Mouse (Mus musculus): ENCODE results near the gene Xpnpep1.
A peak's percentile ranks its signal among the peaks of the same experiment; 100 is the strongest.

Xpnpep1 gene

DNA sequence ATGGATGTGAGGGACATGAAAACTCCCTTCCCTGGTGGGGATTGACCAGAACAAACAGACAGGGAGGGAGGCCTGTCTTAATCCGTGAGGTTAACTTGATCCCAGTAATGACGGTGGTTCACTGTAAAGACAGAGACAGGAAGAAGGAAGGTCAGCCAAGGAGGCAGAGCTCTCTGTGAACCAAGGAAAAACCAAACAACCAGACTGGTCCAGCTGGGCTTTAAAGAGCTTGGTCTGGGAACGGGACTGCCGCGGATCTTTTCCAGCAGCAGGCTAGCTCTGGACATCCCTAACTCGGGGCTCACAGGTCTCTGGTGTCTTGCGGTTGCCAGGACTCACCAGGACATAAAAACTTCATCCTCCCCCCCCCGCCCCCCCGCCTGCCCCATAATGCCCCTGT lies 26.5 kb upstream of the Xpnpep1 start:
- DNase-seq (ENCODE audit: inconsistent age in 2 of 2, low spot score in 1 of 2): no peak

DNA sequence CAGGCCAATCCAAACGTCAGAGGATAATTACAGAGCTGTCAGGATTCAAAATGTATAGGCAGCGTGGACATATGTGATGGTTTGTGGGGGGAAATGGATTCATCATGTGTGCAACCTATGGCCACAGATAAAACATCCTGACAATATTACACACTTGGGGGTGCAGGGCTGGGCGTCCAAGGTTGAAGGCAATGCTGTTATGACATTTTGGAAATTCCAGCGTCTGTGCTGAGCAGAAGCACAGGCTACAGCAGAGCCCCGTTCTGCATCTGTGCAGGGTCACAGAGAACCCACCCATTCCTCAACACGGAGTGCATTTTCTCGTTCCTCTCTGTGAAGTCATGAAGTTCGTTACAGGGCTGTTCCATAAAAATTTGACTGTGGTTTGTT lies 25.0 kb upstream of the Xpnpep1 start:
- DNase-seq (ENCODE audit: inconsistent age in 2 of 2, low spot score in 1 of 2): no peak

DNA sequence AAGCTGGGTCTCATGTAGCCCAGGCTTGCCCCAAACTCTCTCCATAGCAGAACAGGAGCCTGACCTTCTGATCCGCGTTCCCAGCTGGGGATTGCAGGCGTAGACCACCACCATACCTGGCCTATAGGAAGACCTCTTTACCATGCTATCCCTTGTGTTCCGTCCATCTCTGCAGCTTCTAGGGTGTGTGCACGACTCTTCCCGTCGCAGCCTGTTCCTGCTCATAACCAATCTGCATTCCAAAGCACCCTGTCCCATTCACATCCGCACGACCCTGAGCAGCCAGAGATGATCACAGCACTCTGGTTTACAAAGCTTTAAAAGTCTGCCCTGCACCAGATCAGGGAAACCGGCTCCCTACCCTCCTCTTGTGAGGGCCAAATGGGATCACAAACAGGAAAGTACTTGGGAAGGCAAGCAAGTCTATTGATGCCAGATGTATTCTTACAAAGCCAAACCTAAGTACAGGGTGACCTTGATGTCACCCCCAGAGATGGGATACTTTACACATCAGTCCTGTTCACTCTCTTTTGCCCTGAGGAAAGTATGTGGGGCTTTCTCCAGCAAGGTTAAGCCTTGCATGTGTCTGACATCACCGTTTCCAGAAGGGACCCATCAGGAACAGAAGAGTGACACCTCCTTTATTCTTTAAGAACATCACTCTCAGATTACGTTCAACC lies 24.4 kb upstream of the Xpnpep1 start:
- DNase-seq (ENCODE audit: inconsistent age in 2 of 2, low spot score in 1 of 2): no peak

DNA sequence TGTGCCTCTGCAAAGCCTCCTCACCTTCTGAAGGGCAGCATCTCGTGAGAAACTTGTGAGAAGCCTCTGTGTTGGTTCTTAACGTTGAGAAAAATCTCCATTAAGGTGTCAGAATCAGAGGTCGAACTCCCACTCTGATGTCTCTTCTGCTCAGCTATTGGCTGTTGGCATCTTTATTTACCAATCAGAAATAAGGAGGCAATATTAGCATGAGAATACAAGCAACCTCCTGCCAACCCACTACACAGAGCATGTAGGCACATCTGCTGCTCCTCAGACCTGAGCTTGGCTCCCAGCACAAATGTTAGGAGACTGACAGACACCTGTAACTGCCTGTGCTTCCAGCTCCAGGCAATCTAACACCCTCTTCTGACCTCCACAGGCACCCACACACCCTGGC lies 22.0 kb upstream of the Xpnpep1 start:
- no peak for DNase-seq (ENCODE audit: inconsistent age in 2 of 2, low spot score in 1 of 2)

DNA sequence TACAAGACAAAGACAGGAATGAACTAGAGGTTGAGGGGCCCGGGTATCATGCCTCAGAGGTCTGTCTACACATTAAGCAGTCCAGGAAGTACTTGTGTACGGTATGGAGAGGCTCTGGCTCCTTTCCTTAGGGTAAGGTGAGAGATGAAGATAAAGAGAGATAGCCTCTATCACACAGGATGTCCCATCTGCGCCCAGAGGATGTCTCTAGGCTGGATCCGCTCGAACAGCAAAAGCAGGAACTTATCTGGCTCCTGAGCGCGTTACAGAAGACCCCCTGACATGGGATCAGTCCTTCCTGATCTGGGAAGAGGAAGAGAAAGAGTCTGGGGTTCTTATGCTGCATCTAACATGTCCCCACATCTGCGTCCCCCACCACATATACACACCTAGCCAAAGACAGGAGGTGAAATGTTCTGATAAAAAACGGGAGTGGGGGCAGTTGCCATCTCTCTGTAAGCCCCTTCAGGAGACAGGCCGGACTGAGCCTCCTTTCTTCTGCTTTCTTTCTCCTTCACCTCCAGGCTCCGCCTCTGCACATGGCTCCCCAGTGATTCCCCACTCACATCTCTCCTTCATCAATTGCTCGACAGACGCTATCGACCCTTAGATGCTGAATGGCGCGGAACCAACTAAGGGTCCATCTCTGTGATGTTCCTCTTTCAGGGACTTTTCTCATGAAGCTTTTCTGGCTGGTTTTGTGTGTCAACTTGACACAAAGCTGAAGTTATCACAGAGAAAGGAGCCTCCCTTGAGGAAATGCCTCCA lies 19.5 kb upstream of the Xpnpep1 start:
- no peak for DNase-seq (ENCODE audit: inconsistent age in 2 of 2, low spot score in 1 of 2)

DNA sequence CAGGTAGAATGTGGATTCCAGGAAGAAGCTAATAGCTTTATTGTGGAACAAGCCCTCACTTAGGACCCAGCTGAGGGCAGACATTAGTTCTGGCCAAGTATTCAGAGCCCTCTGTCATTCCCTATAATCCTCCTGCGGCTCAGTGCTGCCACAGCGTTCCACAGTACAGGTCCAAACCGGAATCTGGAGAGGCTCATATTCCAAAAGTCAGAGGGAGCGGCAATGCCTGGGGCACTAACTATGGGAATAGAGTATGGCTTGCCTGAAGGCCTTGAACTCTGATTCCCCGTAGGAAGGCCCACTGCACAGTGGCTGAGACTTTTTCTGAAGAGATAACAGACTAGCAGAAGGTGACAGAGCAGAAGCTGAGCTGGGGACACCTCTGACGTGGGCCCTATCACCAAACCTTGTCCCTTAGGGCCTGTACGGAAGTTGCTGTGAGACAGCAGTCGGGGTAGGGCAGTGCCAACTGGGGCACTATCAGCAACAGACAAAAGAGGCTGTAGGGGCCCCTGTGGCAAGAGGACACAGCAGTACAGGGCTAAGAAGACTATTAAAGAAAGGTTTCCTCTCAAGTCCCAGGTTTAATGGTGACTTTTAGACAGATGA lies 18.8 kb upstream of the Xpnpep1 start:
- DNase-seq (ENCODE audit: inconsistent age in 2 of 2, low spot score in 1 of 2): no peak

DNA sequence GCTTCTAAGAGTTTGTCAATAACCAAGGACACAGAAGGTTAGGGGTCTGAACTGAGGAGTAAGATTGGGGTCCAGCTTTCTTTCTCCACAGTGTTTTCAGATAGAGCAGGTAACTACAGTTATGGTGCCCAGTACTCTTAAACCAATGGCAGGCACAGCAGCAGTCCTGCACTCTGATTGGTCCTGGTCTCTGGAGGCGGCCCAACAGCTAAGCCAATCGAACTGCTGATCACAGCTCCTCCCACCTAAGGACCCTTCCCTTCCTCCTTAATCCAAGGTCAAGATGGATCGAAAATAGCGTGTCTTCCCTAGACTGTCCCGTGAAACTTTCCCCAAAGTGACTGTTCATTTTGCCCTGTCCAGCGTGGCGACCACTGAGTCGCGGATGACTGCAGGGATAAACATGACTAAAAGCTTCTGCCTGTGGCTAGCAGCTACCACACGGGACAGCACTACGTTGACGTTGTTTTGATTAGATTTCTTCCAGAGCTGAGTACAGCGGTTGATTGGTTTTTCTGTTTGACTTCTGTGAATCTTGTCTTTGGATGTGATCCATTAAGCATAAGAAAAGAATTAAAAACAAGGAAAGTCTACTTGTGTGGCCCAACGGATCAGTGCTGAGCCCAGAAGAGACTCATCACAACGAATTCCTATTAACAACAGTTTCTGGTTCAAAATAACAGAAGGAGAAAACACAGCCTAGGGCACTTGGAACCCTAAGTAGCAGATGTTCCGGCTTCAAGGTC lies 18.1 kb upstream of the Xpnpep1 start:
- no peak for DNase-seq (ENCODE audit: inconsistent age in 2 of 2, low spot score in 1 of 2)

DNA sequence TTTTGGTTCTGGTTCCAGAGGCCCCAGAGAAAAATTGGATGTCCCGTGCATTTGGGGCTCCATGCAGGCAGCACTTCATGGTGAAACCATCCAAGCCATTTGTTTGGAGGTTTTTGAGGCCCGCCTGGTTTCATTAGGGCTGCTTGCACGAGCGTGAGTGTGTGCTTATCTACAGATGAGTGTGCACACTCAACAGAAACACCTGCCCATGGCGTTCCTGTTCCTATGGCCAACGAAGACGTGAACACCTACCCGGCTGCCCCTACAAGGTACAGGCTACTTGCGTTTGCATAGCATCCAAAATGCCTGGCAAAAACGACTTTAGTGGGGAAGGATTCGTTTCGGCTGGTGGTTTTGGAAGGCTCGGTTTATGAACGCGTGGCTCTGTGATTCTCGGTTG lies 13.3 kb upstream of the Xpnpep1 start:
- DNase-seq (ENCODE audit: inconsistent age in 2 of 2, low spot score in 1 of 2): no peak

DNA sequence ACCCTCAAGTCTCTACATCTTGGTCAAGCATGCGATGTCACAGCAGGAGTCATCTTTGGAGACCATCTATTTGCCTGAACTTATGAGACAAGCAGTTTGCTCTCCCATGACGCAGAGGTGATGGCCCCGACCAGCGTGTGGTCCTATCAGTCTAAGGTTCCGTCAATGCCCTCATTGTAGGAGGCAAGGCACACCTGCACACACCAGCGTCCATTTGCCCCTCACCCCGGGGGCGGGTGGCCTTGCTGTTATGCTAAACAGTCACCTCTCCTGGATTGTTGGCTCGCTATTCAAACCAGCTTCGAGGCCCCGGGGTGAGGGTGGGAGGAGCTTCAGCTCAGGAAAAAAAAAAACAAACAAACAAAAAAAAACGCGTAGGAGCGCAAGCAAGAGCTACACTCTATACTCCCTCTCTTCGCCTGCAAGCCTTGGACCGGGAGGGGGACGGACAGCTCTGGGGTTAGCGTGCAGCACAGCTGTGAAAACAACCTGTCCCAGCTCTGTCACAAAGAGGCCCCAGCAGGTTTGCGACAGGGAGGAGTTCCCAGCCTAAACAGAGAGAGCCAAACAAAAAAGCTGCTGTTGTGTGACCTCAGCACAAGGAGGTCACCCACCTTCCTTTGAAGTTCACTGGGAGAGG lies 12.1 kb upstream of the Xpnpep1 start:
- DNase-seq (ENCODE audit: inconsistent age in 2 of 2, low spot score in 1 of 2): peak in 1 of 2 experiments; percentile 65

DNA sequence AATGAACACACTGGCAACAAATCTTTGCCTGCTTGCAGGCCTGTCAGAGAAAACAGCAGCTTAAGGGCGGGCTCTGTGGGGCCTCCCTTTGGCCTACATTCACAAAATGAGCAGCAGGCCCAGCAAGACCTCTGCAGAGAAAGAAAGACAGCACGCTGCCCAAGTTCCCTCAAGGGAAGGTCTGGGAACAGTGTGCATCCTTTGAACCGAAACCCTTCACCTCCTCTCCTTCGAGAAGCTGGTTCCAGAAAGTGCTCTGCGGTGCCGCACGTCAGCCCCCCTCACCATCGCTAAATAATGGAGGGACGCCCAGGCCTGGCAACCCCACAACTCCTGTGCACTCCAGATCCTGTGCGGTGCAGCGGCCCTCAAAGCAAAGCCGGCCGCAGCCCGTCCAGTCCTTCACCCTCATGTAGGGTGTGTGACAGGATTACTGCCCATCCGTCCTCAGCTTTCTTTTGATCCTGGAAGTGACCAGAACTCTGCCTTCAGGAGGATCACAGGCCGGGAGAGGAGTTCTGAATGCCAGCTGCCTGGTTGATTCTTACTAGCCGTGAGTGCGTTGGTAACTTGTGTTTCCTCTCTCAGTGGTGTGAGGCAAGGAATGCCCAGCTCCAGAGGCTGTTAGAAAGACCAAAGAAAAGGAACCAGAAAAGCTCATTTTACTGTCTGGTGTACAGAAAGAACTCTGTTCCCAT lies 11.4 kb upstream of the Xpnpep1 start:
- DNase-seq (ENCODE audit: inconsistent age in 2 of 2, low spot score in 1 of 2): peak in 1 of 2 experiments; percentile 63

DNA sequence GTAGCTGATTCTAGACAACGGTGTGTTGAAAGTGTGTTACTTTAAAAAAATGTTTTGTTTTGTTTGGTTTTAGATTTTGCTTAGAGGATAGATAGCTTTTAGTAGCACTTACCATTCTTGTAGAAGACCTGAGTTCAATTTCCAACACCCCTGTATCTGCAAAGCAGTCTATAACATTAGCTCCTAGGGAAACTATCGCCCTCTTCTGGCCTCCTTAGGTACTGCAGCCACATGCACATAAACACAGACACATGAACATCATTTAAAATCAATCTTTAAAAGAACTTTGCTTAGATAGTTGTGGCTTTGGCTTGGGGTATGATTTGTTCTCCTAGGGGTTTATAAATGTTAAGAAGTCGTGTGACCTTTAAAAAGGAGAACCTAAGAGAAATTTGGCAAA lies 10.1 kb upstream of the Xpnpep1 start:
- no peak for DNase-seq (ENCODE audit: inconsistent age in 2 of 2, low spot score in 1 of 2)

DNA sequence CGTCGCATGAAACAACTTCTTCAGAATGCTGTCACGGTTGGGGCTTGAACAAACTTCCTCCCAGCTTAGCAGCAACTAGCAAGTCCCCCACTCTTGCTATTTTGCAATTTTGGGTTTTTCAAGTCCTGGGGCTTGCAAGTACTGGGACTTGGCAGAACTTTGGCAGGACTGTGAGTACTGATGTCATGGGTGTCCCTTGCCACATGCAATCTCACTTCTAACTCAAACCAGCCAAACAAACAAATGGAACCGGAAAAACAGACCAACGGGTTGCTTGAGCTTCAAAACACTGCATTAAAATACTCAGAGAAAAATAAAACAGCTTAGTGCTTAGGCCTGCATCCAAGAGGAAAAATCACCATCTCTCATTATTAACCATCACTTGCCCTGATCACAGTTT lies 7.2 kb upstream of the Xpnpep1 start:
- no peak for DNase-seq (ENCODE audit: inconsistent age in 2 of 2, low spot score in 1 of 2)

DNA sequence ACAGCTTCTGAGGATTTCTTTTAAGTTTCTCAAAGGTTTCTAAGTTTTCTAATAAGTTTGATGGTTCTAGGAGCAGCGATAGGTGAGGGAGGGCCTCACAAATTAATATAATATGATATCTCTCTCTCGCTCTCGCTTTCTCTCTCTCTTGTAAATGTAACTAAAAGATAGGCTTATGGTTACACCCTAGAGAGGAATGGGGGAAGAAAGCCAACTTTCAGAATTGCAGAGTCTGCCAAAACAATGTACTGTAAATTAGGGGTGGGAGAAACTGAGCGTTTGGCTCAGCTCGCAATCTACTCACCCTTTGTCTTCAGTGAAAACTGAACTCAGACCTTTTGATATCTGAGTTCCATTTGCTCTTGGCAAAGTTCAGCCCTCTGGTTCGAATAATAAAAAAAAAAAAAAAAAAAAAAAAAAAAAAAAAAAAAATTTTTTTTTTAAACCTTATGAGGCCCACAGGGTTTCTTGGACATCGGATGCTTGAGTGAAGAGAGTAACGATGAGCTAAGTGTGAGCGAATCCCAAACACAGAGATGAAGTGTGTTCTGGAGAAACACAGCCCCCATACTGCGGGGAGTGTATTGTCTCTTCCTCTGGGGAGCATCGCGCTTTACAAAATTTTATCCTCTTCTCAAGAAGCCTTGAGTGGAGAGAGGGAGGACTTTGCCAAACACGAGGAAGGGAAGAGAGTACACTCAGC lies 3.6 kb upstream of the Xpnpep1 start:
- DNase-seq (ENCODE audit: inconsistent age in 2 of 2, low spot score in 1 of 2): no peak

DNA sequence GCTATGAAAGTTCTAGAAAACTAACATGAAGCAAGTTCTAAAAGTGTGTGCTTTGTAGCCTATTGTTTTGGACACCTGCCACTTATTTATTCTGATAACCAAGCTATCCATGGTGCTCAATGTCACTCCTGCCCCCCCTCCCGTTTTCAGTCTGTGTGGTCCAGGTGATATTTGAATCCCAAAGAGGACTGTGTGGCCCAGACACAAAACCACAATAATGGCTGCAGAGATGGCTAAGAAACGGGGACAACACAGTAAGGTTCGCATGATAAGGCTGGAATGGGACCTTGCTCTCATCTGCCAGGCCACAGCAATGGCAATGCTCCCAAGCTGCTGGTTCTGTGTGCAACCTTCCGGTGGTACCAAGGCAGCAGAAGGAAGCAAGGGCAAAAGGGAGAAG lies 1.6 kb upstream of the Xpnpep1 start:
- DNase-seq (ENCODE audit: inconsistent age in 2 of 2, low spot score in 1 of 2): no peak

DNA sequence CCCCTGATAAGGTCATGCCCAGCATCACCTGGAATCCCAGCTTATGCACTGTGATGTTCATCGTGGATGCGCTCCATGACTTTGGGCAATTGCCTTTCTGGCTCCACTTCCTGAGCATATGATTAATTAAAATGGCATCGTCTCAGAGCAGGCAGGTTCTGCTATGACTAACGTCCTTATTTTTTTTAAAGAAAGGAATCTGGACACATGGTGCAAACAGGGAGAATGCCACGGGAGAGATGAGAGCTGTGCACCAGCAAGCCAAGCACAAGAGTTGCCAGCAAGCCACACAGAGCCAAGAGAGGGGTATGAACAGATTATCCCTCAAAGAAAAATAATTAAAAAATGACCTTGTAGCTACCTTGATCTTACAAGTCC lies 1.1 kb upstream of the Xpnpep1 start:
- peak in 1 of 2 experiments; percentile 40 for DNase-seq (ENCODE audit: inconsistent age in 2 of 2, low spot score in 1 of 2)

DNA sequence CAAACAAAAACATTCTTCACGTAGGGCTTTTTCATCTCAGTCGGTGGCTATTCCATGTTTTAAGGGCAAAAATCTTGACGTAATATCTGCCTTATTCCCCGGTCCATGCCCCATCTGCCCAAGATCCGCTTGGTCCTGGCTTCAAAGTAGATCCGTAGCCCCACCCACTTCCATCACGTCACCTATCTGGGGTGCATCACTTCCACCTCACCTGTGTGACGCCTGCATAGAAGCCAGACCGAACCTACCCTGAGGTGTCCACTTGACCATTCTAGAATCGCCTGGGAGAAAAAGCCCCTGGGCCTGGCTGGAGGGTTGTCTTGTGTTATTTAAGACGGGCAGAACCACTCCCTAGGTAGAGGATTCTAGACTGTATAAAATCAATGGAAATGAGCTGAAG lies 924 bp downstream of the Xpnpep1 start:
- DNase-seq (ENCODE audit: inconsistent age in 2 of 2, low spot score in 1 of 2): peak; percentile 62 to 73

DNA sequence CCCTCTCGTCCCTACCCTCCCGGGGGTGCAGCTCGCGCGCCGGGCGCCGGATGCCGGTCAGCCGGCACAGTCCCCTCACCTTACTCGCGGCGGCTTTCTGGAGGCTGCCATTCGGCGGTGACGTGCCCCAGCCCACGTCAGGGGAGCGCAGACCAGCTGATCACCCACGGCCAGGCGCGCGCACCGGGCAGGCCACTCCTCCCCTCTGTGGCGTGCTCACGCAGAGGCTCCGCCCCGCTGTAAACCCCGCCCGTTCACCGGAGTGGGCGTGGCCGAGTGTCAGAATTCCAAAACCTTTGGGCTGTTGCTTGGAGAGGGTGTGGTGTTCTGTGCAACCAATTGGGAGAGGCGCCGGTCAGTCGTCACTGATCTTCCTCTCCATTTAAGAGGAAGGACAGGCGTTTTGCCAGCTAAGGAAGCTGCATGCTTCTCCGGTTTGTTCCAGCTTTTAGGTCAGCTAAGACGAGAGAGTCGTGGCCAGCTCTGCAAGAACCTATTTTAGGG lies 1.5 kb downstream of the Xpnpep1 start:
- DNase-seq (ENCODE audit: inconsistent age in 2 of 2, low spot score in 1 of 2): peak; percentile 100

DNA sequence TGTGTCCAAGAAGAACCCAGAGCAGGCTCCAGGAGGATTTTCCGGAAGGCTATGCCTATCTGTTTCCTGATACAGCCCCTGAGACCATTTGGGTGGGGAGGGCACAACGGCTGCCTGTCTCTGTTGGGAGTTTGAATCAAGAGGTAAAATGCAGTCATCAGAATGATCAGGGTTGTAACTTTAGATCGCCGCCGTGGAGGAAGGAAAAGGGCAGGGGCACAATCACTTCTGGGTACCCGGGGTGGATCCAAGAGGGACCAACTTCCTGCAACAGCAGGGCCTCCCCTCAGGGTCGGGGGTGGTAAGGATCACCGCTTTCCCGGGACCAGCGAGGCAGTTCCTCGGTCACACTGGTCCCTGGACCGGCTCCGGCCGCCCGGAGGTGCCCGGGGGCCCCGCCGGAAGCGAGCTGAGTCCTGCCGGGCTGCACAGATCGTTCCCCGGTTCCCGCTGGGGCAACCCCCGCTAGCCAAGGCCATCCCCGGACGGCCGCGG lies 2.0 kb downstream of the Xpnpep1 start:
- DNase-seq (ENCODE audit: inconsistent age in 2 of 2, low spot score in 1 of 2): no peak

DNA sequence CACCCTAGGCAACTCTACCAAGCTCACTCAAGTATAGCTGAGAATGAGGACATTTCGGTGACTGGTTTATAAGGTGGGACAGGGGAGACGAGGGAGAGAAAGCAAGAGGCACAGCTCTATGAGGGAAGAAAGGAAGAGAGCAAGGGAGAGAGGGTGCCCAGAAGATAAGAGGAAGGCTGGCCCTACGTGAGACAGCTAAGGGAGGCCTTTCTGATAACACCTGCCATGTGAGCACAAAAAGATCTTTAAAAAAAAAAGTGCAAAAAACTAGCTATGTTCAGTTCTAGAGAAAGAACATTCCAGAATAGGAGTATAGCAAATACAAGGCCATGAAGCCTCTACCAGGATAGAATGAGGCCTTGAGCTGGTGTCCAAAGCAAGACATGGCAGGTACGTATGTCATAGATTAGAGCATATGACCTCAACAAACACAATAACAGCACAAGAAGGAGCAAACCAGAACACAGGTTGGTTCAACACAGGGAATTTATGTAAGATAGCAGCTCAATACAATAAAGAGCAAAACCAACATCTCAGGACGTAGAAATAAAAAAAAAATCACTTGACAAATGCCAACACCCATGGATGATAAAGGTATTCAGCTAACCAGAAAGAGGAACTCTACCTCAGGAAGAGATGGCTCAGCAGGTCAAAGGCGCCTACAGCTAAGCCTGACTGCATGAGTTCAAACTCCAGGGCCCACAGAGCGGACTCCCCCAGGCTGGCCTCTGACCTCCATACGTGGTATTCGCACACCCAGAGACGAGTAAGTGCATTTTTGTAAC lies 6.7 kb downstream of the Xpnpep1 start:
- no peak for DNase-seq (ENCODE audit: inconsistent age in 2 of 2, low spot score in 1 of 2)

Data from adrenal gland, adult (tissue).